Mouse (Mus musculus): ENCODE results near the gene Islr2.
"Not testable (repeated sequence)": the region's sequence is repeated elsewhere in the genome, so short reads cannot be mapped to it uniquely, and the experiment has no call there.

The Islr2 gene

GRCm38 (mm10) chr9:58203516-58204447, at the start of gene Islr2, which contains the start of gene Islr:
Gene Islr2 (minus strand): TSS chr9:58204319.
Gene Islr (minus strand): TSS chr9:58204306.
- DNase-seq: peak; percentile 74 to 84

- DNase-seq: not testable (repeated sequence)
These were observed 49.6 kb upstream of the Islr2 start for GRCm38 (mm10) chr9:58253805-58254122.

- DNase-seq: peak; percentile 97
These were observed 49.1 kb upstream of the Islr2 start, which contains the start of gene Stoml1 for GRCm38 (mm10) chr9:58253033-58253804. Gene Stoml1 (plus strand): TSS chr9:58253164.

- DNase-seq: not testable (repeated sequence)
These were observed 46.6 kb upstream of the Islr2 start for GRCm38 (mm10) chr9:58250730-58251129.

- DNase-seq: no peak
These were observed 46.2 kb upstream of the Islr2 start for GRCm38 (mm10) chr9:58250322-58250721.

GRCm38 (mm10) chr9:58249592-58250192, 45.6 kb upstream of the Islr2 start, which contains the start of gene Pml:
Gene Pml (minus strand): TSS chr9:58249786.
- DNase-seq: peak; percentile 83 to 84

- no peak for DNase-seq
These were observed 44.8 kb upstream of the Islr2 start for GRCm38 (mm10) chr9:58248746-58249413.

- peak; percentile 90 for DNase-seq
These were observed 43.1 kb upstream of the Islr2 start for GRCm38 (mm10) chr9:58247064-58247759.

- DNase-seq: no peak
These were observed 42.0 kb upstream of the Islr2 start for GRCm38 (mm10) chr9:58246083-58246591.

GRCm38 (mm10) chr9:58243696-58244095, 39.6 kb upstream of the Islr2 start:
- no peak for DNase-seq

- no peak for DNase-seq
These were observed 38.6 kb upstream of the Islr2 start for GRCm38 (mm10) chr9:58242696-58243095.

GRCm38 (mm10) chr9:58241780-58242485, 37.8 kb upstream of the Islr2 start:
- peak; percentile 62 to 67 for DNase-seq

GRCm38 (mm10) chr9:58234502-58235015, 30.4 kb upstream of the Islr2 start:
- no peak for DNase-seq

GRCm38 (mm10) chr9:58232374-58232773, 28.3 kb upstream of the Islr2 start:
- no peak for DNase-seq

- DNase-seq: no peak
These were observed 27.6 kb upstream of the Islr2 start for GRCm38 (mm10) chr9:58231746-58232145.

- DNase-seq: no peak
These were observed 24.8 kb upstream of the Islr2 start for GRCm38 (mm10) chr9:58228777-58229466.

- DNase-seq: peak in 1 of 2 experiments; percentile 68
These were observed 22.1 kb upstream of the Islr2 start for GRCm38 (mm10) chr9:58225915-58226913.

- no peak for DNase-seq
These were observed 20.2 kb upstream of the Islr2 start for GRCm38 (mm10) chr9:58224356-58224755.
